Mouse (Mus musculus): ENCODE results near the gene Gm28551. TPM values are rescaled to one million over a fixed set of nuclear protein-coding genes. Genes with fewer than 3 reads are reported as not detected.

Gm28551 gene
- polyA plus RNA-seq, 1 experiment from 2014 or later: not detected

DNA sequence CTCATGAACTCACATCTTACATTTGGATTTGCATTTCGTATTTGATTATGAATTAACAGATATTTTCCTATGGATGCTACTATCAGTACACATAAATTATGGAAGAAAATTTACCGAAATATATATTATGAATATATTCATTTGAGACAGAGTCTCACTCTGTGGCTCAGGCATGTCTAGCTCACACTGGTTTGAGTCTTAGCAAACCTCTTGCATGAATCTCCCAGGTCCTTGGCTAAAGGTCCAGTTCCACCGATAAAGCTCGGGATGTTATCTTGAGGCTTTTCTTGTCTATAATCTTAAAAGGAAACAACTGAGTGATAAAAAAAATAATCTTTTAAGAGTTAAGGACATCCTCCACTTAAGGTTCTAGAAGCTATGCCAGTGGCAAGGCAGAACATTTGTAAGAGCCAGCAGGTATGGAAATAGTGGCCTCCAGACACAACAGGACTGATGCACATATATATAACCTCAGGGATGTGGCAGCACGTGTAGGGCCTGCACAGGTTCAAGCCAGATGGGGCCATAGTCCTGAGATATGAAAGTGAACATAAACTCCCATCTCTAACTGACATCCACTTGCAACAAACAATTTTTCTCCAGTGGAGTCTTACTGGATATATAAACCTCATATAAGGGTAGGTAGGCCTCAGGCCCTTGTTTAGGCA, 27.5 kb downstream of the Gm28551 start:
- Histone ChIP-seq H3K4me1 (replicated peaks) (peaks cover 17% of the 10 kb centered on the region; the same call in 1 of the 2 replicates), H3K27me3 (no peaks in the 10 kb centered on the region), H3K9ac (no peak overlapping the region), H3K4me2 (no peak overlapping the region), H3K27ac (replicated peaks) (no peak overlapping the region), H3K36me3 (replicated peaks) (peaks cover 15% of the 10 kb centered on the region), H3K4me3 (replicated peaks) (no peak overlapping the region), H3K9me3 (replicated peaks) (no peaks in the 10 kb centered on the region)
- 77% methylated on average over 5 of the region's 5 CpGs for WGBS (ENCODE audit: insufficient replicate concordance)
- ATAC-seq (ENCODE audit: insufficient read depth): no peak

DNA sequence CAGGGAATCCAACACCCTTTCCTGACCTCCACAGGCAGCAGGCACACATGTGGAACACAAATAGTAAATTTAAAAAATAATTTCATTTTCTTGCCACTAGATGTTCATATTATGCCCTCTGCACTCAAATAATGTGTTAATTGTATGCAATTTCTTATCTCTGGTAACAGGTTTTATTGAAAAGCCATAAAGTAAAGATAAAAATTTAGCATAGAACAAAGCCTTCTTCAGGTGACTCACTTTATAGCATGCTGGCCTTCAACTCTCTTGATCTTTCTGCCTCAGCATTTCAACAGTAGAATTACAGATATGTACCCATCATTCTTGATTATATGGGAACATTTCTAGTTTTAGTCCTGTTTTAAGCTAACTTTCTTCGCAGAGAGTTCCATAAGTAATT, 28.2 kb downstream of the Gm28551 start:
- Histone ChIP-seq H3K9ac (no peak overlapping the region), H3K4me1 (replicated peaks) (peaks cover 17% of the 10 kb centered on the region; the same call in 1 of the 2 replicates), H3K36me3 (replicated peaks) (peaks cover 18% of the 10 kb centered on the region), H3K9me3 (replicated peaks) (no peaks in the 10 kb centered on the region), H3K27me3 (no peaks in the 10 kb centered on the region), H3K4me2 (no peak overlapping the region), H3K4me3 (replicated peaks) (no peak overlapping the region), H3K27ac (replicated peaks) (no peak overlapping the region)
- 86% methylated on average over 1 of the region's 1 CpGs for WGBS (ENCODE audit: insufficient replicate concordance)
- no peak for ATAC-seq (ENCODE audit: insufficient read depth)

DNA sequence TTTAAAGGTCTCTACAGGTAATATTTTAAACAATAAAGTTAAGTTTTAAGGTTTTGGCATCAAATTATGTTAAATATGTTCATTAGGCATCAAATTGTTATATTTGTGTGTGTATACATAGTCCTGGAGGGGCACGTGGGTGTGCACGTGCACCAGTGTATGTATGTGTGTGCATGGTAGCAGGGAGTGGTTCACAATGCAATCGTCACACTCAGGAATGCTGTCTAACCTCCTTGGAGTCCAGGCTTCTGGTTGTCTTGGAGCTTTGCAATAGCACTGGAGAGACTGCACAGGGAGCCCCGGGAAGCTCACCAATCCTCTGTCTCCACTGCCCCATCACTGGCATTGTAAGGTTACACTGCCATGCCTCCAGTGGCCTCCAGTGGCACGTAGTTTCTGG, 29.2 kb downstream of the Gm28551 start:
- H3K9ac ChIP-seq: no peak overlapping the region
- H3K27ac ChIP-seq (replicated peaks): no peak overlapping the region
- ATAC-seq (ENCODE audit: insufficient read depth): no peak
- peaks cover 17% of the 10 kb centered on the region; the same call in 1 of the 2 replicates for H3K4me1 ChIP-seq (replicated peaks)
- 86% methylated on average over 5 of the region's 5 CpGs for WGBS (ENCODE audit: insufficient replicate concordance)
- peaks cover 24% of the 10 kb centered on the region for H3K36me3 ChIP-seq (replicated peaks)
- no peaks in the 10 kb centered on the region for H3K9me3 ChIP-seq (replicated peaks)
- no peaks in the 10 kb centered on the region for H3K27me3 ChIP-seq
- H3K4me3 ChIP-seq (replicated peaks): no peak overlapping the region
- no peak overlapping the region for H3K4me2 ChIP-seq

DNA sequence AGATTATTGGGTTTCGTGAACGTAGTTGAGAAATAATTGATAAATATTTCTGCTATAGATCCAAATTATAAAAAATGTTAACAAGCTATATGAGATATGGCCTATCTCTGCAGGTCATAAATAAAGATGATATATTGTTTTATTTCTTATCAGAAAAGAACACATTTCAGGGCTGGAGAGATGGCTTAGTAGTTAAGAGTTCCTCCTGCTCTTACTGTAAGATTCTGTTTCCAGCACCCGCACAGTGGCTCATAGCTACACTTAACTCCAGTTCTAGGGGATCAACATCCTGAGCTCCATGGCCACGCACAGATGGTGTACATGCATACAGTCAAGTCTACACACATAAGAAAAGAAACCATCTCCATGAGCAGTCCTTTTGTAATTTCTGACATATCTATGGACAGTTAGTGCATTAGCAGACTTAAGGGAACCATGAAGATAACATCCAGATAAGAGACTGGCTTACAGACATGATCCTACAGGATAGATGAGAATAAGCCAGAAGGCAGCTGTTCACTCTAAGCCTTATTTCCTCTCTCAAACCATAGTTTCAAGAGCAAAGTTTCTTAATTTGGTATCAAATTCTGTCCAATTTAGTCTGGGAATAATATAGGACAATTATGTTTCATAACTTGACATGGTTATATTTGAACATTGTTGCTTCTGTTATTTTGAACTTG, 30.7 kb downstream of the Gm28551 start:
- Histone ChIP-seq H3K27ac (replicated peaks) (no peak overlapping the region), H3K9me3 (replicated peaks) (no peaks in the 10 kb centered on the region), H3K36me3 (replicated peaks) (peaks cover 35% of the 10 kb centered on the region), H3K27me3 (no peaks in the 10 kb centered on the region), H3K9ac (no peak overlapping the region), H3K4me1 (replicated peaks) (peaks cover 17% of the 10 kb centered on the region; the same call in 1 of the 2 replicates), H3K4me3 (replicated peaks) (no peak overlapping the region), H3K4me2 (no peak overlapping the region)
- WGBS (ENCODE audit: insufficient replicate concordance): 73% methylated on average over 4 of the region's 4 CpGs
- no peak; the same call in 1 of the 2 replicates for ATAC-seq (ENCODE audit: insufficient read depth)

DNA sequence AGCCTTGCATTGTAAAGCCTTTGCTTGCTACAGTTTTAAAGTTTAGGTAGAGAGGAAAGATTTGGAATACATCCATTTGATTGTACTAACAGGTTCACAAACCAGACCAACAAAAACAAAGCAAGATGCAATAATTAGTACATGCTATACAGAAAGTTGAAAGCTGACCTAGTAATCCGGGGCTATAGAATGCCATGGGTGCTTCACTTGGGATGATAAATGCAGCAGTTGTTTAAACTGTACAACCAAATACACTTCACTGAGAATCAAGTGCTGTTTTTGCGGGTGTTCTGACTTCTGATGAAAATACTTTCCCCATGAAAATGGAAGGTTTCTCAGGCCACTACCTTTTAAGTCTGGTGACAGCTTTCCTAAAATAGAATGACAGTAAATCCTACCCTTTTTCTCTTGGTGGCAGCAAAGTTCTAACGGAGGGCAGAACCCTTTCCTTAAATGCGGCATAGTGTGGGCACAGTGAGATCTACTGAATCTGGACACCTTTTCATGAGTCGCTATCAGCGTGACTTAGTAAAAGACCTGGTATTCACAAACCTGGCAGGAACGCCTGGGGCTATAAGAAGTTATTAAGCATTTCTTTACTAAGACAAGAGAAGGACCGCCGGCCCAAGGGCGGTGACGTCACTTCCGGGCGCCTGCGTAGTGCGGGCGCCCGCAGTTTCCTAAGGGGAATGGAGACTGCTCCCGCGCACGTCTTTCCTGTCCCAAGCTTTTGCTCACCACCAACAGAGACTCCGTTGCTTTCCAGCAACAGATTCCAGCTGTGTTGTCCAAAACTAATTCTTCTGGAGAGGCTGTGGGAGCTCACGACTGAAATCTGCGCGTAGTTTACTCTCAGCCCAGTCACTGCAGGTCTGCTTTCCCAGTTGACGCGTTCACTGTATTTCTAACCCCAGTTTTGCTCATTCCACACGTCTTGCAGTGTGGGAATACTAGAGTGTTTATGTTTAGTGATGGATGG, 39.2 kb downstream of the Gm28551 start, which contains the start of gene Osgepl1:
TSS of gene Osgepl1 (plus strand) at position 636 of the 979 bp plus-strand sequence.
- H3K27me3 ChIP-seq: no peaks in the 10 kb centered on the region
- ATAC-seq (ENCODE audit: insufficient read depth): peak; percentile 96

DNA sequence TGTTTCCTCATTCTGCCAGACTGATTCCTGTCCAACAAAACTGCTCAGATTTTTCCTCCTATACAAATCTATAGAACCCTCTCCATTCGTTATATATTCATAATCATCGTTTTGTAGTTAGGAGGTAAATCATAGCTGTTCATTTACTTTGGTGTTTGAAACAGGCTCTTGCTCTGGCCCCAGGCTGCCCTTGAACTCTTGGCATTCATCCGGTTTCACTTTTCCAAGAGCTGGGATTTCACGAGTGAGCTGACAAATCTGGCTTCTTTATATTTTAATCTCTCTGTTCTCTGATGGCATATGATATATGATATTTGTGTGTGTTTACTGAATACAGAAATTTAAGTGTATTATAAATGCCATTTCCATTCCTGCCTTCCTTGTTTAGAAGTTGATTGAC, 52.0 kb downstream of the Gm28551 start:
- WGBS (ENCODE audit: insufficient replicate concordance): 69% methylated on average over 4 of the region's 4 CpGs
- Histone ChIP-seq H3K9ac (no peak overlapping the region), H3K36me3 (replicated peaks) (peaks cover 22% of the 10 kb centered on the region), H3K4me2 (no peak overlapping the region), H3K27ac (replicated peaks) (no peak overlapping the region), H3K27me3 (no peaks in the 10 kb centered on the region), H3K4me1 (replicated peaks) (peaks cover 14% of the 10 kb centered on the region), H3K9me3 (replicated peaks) (no peaks in the 10 kb centered on the region), H3K4me3 (replicated peaks) (no peak overlapping the region)
- ATAC-seq (ENCODE audit: insufficient read depth): no peak

More for the DNA sequence above, 39.2 kb downstream of the Gm28551 start, which contains the start of gene Osgepl1:
- peak within 1 kb of the TSS; percentile 72 for H3K4me3 ChIP-seq (replicated peaks)
- peak within 1 kb of the TSS; percentile 75 for H3K9ac ChIP-seq
- H3K9me3 ChIP-seq (replicated peaks): no peaks in the 10 kb centered on the region
- peaks cover 10% of the 10 kb centered on the region; the same call in 1 of the 2 replicates for H3K4me1 ChIP-seq (replicated peaks)
- WGBS (ENCODE audit: insufficient replicate concordance): 2% methylated on average over 27 of the region's 27 CpGs
- H3K36me3 ChIP-seq (replicated peaks): peaks cover 35% of the 10 kb centered on the region
- H3K27ac ChIP-seq (replicated peaks): peak within 1 kb of the TSS; percentile 85
- H3K4me2 ChIP-seq: peak within 1 kb of the TSS; percentile 69

DNA sequence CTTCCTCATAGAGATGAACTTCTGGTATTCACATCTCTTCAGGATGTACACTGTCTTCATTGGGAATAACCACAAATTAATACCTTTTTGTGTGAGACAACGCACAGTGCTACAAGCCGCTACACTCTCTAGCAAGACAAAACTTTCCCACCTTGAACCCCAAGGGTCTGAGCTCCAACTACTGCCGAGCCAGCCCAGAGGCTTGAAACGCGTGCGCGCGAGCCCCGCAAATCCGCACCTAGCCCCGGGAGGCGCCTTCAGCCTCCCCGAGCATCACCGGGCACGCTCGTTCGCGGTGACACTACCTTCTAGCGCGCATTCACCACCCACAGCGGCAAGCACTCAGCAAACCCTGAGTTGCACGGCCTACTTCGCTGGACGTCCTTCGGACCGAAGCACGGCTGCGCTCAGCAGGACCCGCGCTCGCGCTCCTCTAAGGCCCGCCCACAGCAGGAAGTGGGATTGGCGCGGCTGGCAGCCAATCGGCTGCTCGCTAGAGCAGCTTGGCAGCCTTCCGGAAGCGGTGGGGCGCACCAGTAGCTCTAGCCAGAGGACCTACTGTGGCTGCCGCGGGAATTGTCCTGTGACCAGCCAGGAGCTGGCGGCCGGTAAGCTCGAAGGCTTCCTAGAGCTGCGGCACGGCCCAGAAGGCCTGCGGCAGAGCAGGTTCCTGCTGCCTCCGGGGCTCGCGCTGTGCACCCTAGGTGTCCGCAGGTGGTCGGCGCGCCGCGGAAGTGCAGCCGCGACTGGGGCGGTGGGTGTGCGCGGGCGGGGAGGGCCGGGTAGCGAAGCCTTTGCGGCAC, 55.7 kb downstream of the Gm28551 start, which contains the start of the genes Pms1, Ormdl1 and Gm28778:
TSS of gene Pms1 (minus strand) at position 438 of the 803 bp plus-strand sequence.
TSS of gene Ormdl1 (plus strand) at position 515 of the 803 bp plus-strand sequence.
TSS of gene Gm28778 (plus strand) at position 531 of the 803 bp plus-strand sequence.
- H3K36me3 ChIP-seq (replicated peaks): peaks cover 8% of the 10 kb centered on the region
- peak within 1 kb of the TSS; percentile 84 for H3K4me2 ChIP-seq
- no peaks in the 10 kb centered on the region for H3K9me3 ChIP-seq (replicated peaks)
- WGBS (ENCODE audit: insufficient replicate concordance): under 1% methylated on average over 66 of the region's 66 CpGs
- H3K27ac ChIP-seq (replicated peaks): peak within 1 kb of the TSS; percentile 91
- H3K4me1 ChIP-seq (replicated peaks): peaks cover 14% of the 10 kb centered on the region
- peak; percentile 100 for ATAC-seq (ENCODE audit: insufficient read depth)
- H3K4me3 ChIP-seq (replicated peaks): peak within 1 kb of the TSS; percentile 79
- H3K9ac ChIP-seq: peak within 1 kb of the TSS; percentile 79
- no peaks in the 10 kb centered on the region for H3K27me3 ChIP-seq

DNA sequence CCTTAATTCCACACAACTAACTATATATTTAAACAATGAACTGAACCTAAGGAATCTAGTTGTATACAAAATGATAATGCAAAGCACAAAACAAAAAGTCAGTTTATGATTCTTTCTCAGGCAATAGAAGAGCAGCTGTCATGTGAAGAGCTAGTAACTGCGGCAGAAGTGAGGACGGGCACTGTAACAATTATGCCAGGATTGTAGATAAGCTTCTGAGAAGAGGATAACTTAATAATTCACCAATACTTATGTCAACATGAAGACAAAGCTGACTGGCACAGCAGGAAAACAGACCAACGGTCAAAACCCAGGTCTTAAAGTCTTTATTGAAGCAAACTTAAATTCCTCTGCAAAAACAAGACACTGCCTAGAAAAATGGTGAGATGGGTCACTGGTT, 61.3 kb downstream of the Gm28551 start:
- Histone ChIP-seq H3K27me3 (no peaks in the 10 kb centered on the region), H3K4me3 (replicated peaks) (no peak overlapping the region), H3K9me3 (replicated peaks) (no peaks in the 10 kb centered on the region), H3K36me3 (replicated peaks) (no peaks in the 10 kb centered on the region), H3K9ac (no peak overlapping the region), H3K4me2 (no peak overlapping the region), H3K4me1 (replicated peaks) (peaks cover 6% of the 10 kb centered on the region), H3K27ac (replicated peaks) (no peak overlapping the region)
- ATAC-seq (ENCODE audit: insufficient read depth): no peak
- WGBS (ENCODE audit: insufficient replicate concordance): 79% methylated on average over 3 of the region's 3 CpGs

Measured in liver, embryonic 15.5 days (tissue).